Mouse (Mus musculus): Measurements from ENCODE around the gene Fgfr2.

GRCm38 (mm10) chr7:132812619-132813415 is 310.3 kb downstream of the Fgfr2 start:
- TF ChIP-seq ZC3H11A (IDR thresholded peaks at IDR 0.05; ENCODE audit: borderline replicate concordance, low read depth, low read length) (no peak), MAFK (IDR thresholded peaks at IDR 0.05; ENCODE audit: insufficient read depth, low read depth, low read length) (no peak)
